Comparison of ENCODE assay signal across 9 mouse cellular contexts in the genomic region with DNA sequence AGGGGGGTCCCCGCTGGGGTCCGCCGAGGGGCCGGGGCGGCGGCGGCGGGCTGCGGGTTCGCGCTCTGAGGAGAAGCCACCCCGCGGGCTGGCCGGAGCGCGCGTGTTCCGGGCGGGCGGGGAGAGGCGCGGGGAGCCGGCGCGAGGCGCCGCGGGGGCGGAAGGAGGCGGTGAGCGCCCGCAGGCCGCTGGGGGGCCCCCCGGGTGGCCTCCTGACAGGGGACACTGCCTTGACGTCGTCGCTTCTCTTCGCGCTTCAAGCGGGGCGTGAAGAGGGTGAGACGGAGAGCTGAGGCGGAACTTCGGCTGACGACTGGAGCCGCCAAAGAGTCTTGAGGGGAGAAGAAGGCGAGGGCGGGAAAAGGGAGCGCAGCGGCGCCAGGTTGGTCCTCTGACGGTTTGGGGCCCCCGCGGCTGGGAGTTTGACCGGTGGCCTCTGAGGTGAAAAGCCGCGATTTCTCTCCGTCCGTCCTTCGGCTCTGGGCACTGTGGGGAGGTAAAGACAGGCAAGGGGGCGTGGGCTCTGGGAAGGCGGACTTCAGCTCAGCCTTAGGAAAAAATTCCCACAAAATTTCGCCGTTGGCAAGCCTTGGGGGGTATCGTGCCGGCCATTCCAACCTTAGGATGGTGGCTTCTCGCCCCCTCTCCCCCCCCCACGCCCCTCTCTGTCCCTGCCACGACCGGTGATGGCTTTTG. TPM values are rescaled to one million over a fixed set of nuclear protein-coding genes. Genes with fewer than 3 reads are reported as not detected.
DNase-seq lines count a peak whose midpoint lies in the region; ATAC-seq and TF ChIP-seq lines count a peak whose summit lies in the region.
"Had no signal": no experiment of that assay in that cellular context is flagged by ENCODE, and none has a peak within 500 bp of the region (broad histone marks: within the 10 kb centered on the region; RNA-seq: fewer than 3 reads in every experiment).

No protein-coding gene starts in this region.

- no peak for TF ChIP-seq POLR2A in limb, embryonic 14.5 days (IDR thresholded peaks at IDR 0.05; ENCODE audit: borderline replicate concordance, extremely low read depth, insufficient read depth, insufficient read length)

- no peak for ATAC-seq in lung, postnatal 0 days
- no peak for ATAC-seq in limb, embryonic 14.5 days (ENCODE audit: low FRiP score, low read depth)
- ATAC-seq in granulocyte monocyte progenitor cell, adult 5-6 weeks (replicated peaks; ENCODE audit: poor library complexity, severe bottlenecking), result no peak; the same call in 1 of the 2 replicates

- 16% methylated on average over 31 of the region's 70 CpGs for WGBS in lung, postnatal 0 days
- WGBS in limb, embryonic 14.5 days, result 29% methylated on average over 24 of the region's 70 CpGs

- DNase-seq in adrenal gland, postnatal 10 days, result peak; percentile 1
- DNase-seq in adrenal gland, postnatal 14 days, result no peak
- DNase-seq in lung, postnatal 0 days (ENCODE audit: low spot score), result no peak
- DNase-seq in lung, postnatal 25 days (ENCODE audit: low spot score), result no peak
- DNase-seq in limb, embryonic 14.5 days (ENCODE audit: low spot score), result no peak
- peak; percentile 42 for DNase-seq in retina, postnatal 1 day
- DNase-seq in layer of hippocampus, adult 9-10 months (ENCODE audit: low spot score), result no peak

- H3K27me3 ChIP-seq in lung, postnatal 0 days (replicated peaks; ENCODE audit: insufficient read depth, low read length), result no peaks in the 10 kb centered on the region
- H3K27me3 ChIP-seq in limb, embryonic 14.5 days (ENCODE audit: control insufficient read depth, insufficient read depth, low read length), result peaks cover 14% of the 10 kb centered on the region; the same call in 1 of the 2 replicates

- no peak for TF ChIP-seq CTCF in lung, postnatal 0 days (IDR thresholded peaks at IDR 0.05)

- no peak overlapping the region for H3K27ac ChIP-seq in lung, postnatal 0 days (ENCODE audit: low read length)
- no peak overlapping the region for H3K27ac ChIP-seq in limb, embryonic 14.5 days (replicated peaks; ENCODE audit: low read depth, low read length)

- H3K4me2 ChIP-seq in lung, postnatal 0 days (replicated peaks; ENCODE audit: low read depth, low read length), result peak overlapping the region; percentile 54
- peak overlapping the region; percentile 59 for H3K4me2 ChIP-seq in limb, embryonic 14.5 days (replicated peaks; ENCODE audit: low read depth, low read length, severe bottlenecking)

- H3K9ac ChIP-seq in lung, postnatal 0 days (replicated peaks; ENCODE audit: low read depth), result no peak overlapping the region
- peak overlapping the region; percentile 40; the same call in 1 of the 2 replicates for H3K9ac ChIP-seq in limb, embryonic 14.5 days (ENCODE audit: low read depth, low read length, severe bottlenecking)

- no peaks in the 10 kb centered on the region for H3K9me3 ChIP-seq in lung, postnatal 0 days (ENCODE audit: low read length)
- no peaks in the 10 kb centered on the region for H3K9me3 ChIP-seq in limb, embryonic 14.5 days (ENCODE audit: control insufficient read depth, low read length)

- no peak for TF ChIP-seq EP300 in lung, postnatal 0 days (IDR thresholded peaks at IDR 0.05)

- H3K4me1 ChIP-seq in lung, postnatal 0 days (ENCODE audit: insufficient read depth, low read depth, low read length), result no peaks in the 10 kb centered on the region
- H3K4me1 ChIP-seq in limb, embryonic 14.5 days (ENCODE audit: control insufficient read depth, insufficient read depth, low read length), result no peaks in the 10 kb centered on the region

- H3K36me3 ChIP-seq in lung, postnatal 0 days (ENCODE audit: insufficient read depth, low read length), result no peaks in the 10 kb centered on the region
- no peaks in the 10 kb centered on the region for H3K36me3 ChIP-seq in limb, embryonic 14.5 days (ENCODE audit: control insufficient read depth, insufficient read depth, low read length)

- H3K4me3 ChIP-seq in lung, postnatal 0 days (ENCODE audit: low read depth, low read length), result peak overlapping the region; percentile 29
- H3K4me3 ChIP-seq in limb, embryonic 14.5 days (replicated peaks; ENCODE audit: low read length), result peak overlapping the region; percentile 42

RNA-seq across cellular contexts. Expression of a gene that starts 4.0 kb away (rescaled TPM):
- total RNA-seq in adrenal gland, postnatal 10 days (2021), result 1 to 10 TPM; 2.4 to 2.9 TPM
- 2.6 and 3.4 TPM in 2 replicates for total RNA-seq in adrenal gland, postnatal 14 days (2021)
- polyA plus RNA-seq in lung, postnatal 0 days (2015; fragmentation: Nextera tagmentation; extraction: Ambion mirVana), result not detected in 2 replicates
- polyA plus RNA-seq in limb, embryonic 14.5 days (2012; rRNA removed), result 0.15 and 0.19 TPM in 2 replicates
- 1.7 TPM in 2 replicates for polyA plus RNA-seq in limb, embryonic 14.5 days (2014; fragmentation: Nextera tagmentation; extraction: Ambion mirVana)
- total RNA-seq in granulocyte monocyte progenitor cell, adult 5-6 weeks (2014; fragmentation: Nextera tagmentation), result not detected in 2 replicates
- not detected in 2 replicates for total RNA-seq in granulocyte monocyte progenitor cell, adult 5-6 weeks (2017)
- total RNA-seq: common myeloid progenitor, adult 5-6 weeks had no signal

Comparison
In these comparisons a context has a peak if more than half of its experiments do, and no peak if none do; other contexts are left out.
1. DNase-seq: peak in adrenal gland, postnatal 10 days (single experiment) and retina, postnatal 1 day (single experiment); none in adrenal gland, postnatal 14 days (single experiment), lung, postnatal 0 days (single experiment), lung, postnatal 25 days (single experiment), limb, embryonic 14.5 days (single experiment) and layer of hippocampus, adult 9-10 months (single experiment).